Mouse (Mus musculus) cerebellum, adult 8-10 months (tissue): ENCODE results near the gene Bcl2l12.
A peak's percentile ranks its signal among the peaks of the same experiment; 100 is the strongest.

ENCODE experiments used
- DNase-seq: peaks from one replicate; pipeline ENCODE4 v3.0.0; 2022

The Bcl2l12 gene

DNA sequence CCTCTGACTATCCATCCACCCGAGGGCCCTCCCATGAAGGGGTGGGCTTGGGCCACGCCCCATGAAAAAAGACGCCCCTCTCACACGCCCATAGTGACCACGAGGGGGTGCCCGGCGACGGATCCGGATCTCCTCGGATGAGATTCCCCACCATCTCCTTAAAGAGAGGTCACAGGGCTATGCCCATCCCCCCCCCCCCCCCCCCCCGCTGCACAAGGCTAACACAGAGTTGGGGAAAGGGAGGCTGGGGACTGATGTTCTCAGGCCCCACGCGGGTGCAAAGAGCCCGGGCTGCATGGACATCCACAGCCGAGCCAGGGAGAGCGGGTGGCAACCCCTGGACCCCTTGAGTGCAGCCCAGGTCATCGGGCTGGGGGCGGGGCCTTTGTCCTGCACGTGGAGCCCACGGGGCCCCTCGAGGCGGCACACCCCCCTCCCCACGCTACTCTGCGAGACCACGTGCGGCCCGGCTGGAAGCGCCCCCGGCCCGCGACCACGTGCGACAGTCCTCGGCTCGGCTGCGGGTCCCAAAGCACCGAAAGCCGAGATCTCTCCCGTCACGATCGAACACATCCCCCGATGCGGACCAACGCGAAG is 12.8 kb downstream of the Bcl2l12 start:
- peak; percentile 64 for DNase-seq

DNA sequence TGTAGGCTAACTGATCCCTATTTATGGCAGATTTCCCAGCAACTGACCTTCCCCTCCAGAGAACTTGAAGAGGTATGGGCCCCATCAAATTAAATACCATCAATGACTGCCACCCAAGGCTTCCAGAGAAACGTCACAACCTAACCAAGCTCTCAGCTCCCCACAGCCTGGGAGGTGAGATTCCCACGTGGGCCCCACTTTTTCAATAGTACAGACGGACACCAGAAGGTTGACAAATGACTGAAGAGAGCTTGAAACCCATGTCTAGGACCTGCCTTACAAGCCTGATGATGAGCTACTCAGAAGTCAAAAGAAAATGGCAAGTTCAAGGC is 13.7 kb downstream of the Bcl2l12 start:
- no peak for DNase-seq

DNA sequence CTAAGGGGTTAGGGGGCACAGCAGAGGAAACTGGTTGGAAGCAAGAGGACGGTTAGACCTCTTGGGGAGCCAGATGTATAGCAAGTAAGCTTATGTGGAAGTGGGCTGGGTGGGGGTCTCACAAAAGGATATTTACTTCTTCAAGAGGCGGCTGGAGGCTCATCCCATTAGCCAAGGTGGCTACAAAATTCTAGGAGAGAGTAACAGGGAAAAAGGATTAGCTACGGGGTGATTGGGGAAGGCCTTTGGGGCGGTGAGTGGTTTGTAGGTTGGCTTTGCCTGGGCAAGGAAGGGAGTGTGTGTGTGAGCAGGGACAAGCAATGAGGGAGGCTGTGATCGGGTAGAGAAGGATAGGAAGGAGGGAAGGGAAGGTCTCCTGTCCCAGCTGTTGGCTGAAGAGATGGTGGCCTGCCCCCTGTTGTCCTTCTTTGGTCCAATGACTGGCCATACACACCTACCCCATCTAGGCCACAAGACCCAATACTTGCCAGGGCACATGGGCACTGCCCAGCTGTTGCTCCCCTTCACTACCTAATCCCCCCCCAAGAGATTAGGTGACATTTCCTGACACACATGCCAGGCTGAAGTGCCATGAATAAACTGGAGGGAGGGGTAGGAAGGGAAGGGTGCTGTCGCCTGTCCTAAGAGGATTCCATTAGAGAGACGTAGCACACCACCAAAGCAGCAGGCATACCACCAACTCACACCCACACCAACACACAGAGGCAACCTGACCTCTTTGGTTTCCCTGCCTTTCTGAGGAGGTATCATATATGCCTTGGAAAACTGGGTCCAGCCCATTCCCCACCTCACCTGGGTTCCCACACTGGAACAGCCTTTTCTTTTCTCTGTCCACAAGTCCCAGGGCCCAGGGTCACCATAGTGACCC is 14.3 kb downstream of the Bcl2l12 start:
- DNase-seq: no peak

DNA sequence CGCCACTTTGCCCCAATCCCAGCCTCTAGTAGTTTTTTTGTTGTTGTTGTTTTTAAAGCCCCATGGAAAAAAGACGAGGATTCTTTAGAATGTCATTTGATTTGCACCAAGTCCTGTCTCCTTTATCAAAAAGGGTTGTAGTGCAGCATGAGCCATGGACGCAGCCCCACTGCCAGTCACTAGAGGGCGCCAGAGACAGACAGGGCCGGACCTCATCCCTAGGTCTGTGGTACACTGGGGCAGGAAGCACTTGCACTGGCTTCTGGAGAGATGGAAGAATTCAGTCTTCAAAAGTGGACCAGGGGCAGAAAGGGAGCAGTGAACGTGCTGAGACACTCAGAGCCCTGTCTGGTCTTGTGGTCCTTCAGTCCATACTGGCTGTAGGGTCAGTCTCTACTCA is 15.4 kb downstream of the Bcl2l12 start:
- DNase-seq: peak; percentile 84

DNA sequence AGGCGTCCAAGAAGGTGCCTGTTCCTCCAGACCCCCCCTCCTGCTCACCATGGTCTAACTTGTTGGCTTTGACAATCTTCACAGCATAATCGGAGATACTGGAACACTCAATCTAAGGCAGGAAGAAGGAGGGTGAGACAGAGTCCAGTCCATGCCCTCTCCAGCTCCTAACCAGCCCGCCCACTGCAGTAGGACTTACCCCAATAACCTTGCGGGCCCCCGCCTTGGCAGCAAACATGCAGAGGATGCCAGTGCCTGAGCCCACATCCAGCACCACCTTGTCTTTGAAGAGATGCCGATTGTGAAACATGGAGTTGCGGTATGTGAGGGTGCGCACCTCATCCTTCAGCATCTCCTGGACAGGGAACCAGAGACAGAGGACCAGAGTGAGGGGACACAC is 17.0 kb downstream of the Bcl2l12 start:
- DNase-seq: no peak

DNA sequence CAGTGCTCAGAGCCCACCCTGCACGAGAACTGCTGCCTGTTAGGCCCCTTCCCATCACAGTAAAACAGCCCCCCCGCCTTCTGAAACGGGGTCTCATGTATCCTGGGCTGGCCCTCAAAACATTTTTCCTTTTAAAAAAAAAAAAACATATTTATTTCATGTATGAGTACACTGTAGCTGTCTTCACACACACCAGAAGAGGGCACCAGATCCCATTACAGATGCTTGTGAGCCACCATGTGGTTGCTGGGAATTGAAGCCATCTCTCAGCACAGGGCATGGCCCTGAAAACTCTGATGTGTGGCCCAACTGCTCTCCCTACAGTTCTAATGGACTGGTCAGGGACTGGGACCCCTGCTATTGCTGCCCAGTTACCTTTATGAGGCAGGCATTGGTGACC is 20.2 kb downstream of the Bcl2l12 start:
- no peak for DNase-seq

DNA sequence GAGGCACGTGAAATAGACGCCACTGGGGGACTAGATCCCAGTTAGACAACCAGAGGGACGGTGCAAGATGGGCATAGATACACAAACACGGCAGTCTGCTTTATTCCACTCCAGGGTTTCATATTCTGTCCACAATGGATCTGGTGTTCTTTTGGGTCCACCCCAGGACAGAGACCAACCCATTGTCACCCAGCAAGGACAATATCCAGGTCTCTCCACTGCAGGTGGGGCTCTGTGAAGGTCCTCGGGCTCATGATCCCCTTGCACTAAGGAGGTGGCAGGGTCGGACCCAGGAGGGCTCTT is 23.4 kb downstream of the Bcl2l12 start:
- no peak for DNase-seq

DNA sequence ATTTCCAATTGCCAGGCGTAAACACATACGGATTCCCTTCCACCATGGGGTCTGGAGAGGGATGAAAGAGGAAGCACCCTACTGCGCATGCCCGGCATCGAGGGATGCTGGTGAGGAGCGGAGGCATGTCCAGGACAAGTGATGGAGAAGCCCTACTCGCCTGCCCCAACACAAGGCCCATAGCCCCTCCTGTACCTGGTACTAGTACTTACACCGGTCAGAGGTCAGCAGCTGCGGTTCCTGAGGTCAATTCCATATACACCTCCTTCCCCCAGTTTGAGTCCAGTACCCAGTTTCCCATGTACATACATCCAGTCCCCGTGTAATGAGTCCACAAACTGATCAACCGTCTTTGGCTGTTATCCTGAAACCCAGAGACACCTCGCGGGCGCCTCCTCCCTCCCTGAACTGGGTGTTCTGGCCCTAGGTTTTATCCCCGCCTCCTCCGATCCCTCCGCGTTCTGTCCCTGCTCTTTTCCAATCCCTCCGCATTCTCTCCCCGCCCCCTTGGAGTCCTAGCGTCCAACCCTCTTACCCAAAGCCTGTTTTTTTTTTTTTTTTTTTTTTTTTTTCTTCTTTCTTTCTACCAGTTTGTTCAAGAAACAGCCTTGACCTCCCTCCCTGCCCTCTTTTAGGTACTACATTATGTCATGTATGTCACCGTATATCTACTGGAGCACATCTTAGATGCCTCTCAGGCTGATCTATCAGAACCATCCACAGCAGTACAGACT is 24.0 kb downstream of the Bcl2l12 start, which contains the start of gene Cpt1c:
TSS of gene Cpt1c (minus strand) at position 469 of the 734 bp plus-strand sequence.
- DNase-seq: peak; percentile 88

DNA sequence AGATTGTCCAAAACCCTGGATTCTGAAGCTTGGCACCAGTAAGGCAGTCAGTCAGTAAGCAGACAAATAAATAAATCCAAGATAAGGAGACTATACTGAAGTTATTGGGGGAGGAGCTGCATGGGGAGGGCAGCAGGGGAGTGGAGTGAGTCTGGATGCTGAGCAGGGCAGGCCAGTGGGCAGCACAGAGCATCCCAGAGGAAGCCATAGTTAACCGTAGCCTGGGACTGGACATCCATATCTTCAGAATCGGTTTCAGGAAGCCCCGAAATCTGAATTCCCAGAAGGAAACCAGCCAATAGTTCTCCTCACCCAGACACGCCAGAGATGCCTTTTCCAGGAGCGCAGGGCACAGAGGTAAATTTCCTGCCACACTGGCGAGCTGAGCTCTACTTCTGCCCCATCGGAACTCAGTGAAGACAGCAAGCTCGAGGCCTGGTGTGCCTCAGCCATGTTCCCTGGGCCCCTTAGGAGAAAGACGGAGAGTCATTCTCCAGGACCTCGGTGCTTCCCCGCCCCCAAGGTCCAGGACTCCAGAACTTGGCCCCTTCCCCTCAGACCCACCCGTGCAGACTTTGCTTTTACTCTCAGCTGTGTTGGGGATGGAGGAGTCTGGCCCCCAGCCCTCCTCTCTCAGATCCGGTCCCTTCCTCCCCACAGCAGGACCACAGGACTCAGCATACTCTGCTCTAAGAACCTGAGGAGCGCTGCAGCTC is 24.9 kb downstream of the Bcl2l12 start:
- no peak for DNase-seq

DNA sequence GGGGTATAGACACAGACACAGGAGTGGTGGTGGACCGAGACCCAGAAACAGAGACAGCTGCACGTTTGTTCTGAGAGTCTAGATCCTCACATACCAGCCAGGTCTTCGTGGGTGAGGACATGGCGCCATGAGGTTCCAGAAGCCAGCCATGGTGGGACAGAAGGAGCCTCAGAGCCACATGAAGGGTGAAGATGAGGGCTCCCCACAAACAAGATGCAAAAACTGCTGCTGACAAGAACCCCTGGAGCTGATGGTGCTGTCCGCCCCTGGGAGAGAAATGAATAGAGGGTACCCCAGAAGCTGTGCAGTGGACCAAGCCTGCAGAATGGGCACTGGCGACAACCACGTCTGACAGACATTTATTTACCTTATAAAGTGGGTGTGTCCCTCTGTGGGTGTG is 27.4 kb downstream of the Bcl2l12 start:
- DNase-seq: no peak

DNA sequence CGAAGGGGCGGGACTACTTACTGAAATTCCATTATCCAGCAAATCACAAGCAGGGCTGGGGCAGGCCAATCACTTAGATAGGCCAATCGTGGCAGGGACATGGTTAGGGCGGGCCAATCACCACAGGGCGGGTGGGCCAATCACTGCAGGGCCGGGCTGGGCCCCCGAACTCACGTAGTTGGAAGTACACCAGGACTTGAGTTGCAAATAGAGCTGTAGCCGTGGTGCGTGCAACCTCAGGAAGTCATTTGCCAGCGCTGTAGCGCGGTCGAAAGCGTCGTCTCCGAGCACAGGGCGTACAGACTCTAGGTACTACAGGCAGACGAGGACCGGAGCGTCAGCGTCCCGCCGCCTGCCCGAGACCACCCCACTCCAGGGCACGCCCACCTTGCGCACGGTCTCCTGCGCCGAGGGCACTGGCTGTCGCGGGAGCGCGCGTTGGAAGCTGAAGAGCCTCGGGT is 28.3 kb downstream of the Bcl2l12 start:
- DNase-seq: peak; percentile 76

DNA sequence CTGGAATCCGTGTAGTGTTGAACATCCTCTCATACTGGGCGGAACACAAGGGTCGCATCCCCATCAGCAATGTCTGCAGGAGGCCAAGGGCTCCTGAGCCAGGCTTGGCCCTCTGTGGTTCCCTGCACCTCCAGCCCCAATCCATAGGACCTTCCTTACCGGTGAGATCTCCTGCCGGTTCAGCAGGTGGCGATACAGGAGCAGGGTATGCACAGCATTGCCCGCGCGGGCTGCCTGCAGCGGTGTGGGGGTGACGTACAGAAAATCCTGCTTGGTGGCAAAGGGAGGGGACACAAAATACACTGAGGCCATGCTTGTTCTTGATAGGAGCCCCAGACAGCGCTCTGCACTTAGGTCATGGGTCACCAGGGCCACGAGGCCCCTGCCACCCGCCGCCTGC is 31.9 kb downstream of the Bcl2l12 start:
- DNase-seq: peak; percentile 7

DNA sequence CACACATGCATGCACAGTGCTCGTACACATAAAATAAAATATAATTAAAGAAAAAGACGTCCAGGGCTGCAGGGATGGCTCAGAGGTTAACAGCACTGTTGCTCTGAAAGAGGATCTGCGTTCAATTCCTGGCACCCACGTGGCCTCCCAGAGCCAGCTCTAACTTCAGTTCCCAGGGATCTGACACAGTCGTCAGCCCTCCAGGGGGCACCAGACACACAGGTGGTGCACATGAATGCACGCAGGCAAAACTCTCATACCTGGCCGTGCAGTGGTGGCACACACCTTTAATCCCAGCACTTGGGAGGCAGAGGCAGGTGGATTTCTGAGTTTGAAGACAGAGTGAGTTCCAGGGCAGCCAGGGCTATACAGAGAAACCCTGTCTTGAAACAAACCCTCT is 32.5 kb downstream of the Bcl2l12 start:
- DNase-seq: peak; percentile 8

DNA sequence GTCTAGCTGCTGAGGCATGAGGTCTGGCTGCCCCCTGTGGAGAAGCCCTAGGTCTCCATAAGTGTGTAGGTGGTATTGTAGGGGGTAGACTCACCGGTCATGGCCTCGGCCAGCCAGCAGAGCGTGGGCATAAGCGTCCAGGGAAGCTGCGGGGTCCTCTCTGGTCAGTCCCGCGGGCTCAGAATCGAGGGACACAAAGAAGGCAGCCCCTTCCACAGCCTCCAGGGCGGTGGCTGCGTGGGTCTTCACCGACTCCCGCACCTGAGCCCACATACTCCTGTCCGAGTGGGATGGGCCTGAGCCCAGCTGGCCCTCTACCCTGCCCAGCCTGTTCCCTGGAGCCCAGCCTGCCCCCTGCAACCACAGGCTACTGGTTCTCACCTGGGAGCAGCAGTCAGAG is 33.5 kb downstream of the Bcl2l12 start:
- peak; percentile 10 for DNase-seq

DNA sequence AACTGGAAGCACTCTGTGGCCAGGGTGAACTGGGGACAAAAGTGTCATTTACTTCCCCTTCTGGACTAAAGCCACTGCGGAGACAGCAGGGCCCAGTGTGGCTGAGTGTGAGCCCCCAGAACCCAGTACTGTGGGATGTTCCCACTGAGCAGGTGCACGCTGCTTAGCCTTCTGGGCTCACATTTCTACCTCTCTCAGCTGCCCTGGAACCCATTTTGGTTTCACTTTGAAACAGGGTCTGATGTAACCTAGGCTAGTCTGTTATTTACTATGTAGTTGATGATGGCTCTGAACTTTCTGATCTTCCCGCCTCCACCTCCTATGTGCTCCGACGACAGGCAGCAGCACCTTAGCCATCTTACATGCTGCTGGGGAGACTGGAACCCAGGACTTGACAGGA is 35.7 kb downstream of the Bcl2l12 start:
- no peak for DNase-seq

DNA sequence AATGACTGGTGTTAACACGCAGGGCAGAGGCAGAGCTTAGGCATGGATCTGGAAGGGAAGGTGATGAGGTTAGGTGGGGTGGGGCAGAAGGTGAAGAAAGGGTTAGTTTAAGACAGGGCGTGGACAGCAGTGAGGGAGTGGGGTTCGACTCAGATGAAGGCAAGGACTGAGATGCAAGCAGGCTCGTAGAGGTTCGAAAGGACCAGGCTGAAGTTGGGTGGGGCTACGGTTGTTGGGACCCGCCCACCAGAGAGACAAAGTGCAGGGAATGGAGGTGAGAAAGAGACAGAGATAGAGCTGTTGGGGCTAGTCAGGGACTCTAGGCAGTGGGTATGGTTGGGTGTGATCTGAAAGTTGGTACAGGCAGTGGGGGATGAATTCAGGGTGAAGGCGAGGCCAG is 36.2 kb downstream of the Bcl2l12 start:
- no peak for DNase-seq

DNA sequence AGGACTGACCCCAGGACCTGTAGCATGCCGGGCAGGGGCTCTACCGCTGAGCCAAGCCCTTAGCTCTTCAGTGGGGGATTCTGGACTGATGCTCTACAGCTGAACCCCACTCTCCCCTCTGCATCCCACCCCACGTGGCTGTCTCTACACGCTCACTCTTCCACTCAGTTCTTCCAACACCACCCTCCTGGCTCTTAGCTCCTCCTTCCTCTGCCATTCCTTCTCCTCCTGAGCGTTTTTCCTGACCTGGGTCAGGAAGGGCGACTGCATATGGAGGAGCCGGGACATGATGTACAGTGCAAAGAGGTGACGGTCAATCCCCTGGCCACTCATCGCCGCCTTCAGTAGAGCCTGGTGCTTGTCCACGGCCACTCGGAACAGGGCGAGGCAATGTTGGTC is 38.0 kb downstream of the Bcl2l12 start:
- no peak for DNase-seq

DNA sequence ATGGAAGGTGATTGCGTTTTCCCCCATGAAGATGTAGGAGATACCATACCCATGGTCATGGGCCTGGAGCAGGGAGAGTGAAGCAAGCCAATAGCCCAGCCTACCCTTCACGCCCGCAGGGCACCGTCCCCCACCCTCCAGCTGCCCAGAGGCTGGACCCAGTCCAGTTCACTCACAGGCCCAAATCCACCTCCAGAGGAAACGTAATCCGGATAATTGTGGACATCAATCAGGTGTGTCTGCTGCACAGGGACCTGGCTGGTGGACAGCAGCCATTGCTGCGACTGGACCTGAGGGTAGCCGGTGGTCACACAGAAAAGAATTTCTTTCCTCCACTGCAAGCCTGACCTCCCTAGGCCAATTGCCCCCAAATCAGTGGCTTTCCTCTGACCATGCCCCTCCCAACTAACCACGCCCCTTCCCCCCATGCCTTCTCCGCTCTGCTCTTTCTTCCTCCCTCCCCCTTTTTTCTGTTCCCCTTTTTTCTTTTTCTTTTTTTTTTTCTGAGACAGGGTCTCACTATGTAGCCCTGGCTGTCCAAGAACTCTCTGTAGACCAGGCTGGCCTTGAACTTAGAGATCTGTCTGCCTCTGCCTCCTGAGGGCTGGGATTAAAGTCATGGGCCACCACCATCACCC is 38.5 kb downstream of the Bcl2l12 start:
- no peak for DNase-seq

DNA sequence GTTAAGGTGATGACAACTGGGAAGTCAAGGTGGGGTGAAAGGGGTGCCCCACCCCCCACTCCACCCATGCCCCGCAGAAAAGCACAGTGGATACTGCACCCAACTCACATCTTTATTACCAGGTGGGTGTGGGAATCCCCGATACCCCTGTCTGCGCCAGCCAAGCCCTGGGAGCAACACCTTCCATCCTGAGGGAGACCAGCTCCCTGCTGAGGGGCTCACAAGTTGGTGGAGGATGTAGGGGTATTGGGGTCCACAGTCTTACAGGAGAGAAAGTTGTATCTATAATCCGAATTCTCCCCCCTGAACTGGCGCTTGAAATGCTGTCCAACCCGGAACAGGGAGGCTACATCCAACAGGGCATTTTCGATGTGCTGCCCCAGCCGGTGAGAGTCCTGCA is 39.2 kb downstream of the Bcl2l12 start:
- DNase-seq: no peak

DNA sequence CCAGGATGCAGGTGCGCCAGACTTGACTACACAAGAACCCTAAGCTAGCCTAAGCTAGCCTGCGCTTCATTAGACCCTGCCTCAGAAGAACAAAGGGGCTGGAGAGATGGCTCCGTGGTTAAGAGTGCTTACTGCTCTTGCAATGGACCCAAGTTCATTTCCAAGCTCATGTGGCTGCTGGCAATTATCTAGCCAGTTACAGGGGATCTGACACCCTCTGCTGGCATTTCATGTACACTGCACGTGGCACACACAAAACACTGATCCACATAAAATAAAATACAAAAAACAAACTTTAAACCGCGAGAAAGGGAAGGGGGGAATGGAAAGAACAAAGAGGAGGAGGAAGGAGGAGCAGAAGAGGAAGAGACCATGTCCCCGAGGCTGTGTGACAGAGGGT is 40.3 kb downstream of the Bcl2l12 start:
- DNase-seq: no peak

DNA sequence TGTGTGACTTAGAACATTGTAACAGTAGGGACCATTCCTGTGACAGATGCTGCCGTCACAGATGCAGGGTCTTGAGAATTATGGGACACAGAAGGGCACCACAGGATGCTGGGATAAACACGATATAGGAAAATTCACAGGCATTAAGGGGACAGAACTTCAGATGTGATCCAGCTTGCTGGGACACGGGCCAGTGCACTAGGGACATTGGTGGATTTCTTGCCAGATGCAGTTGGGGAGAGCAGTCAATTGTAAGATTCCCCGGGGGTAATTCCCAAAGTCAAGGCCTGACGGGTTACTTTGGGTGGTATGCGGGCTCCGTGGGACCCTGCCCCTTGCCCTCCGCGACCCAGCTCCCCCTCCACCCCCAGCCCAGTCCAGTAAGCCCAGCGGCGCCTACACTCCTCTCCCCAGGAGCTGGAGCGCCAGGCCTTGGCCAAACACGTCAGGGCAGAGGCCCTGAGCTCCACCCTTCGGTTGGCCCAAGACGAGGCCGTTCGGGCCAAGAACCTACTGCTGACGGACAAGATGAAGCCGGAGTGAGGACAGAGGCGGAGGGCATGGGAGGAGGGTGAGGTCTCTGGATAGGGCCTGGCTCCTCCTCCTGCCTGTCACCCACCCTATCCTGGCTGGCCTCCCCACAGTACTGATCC is 41.2 kb downstream of the Bcl2l12 start:
- DNase-seq: no peak

DNA sequence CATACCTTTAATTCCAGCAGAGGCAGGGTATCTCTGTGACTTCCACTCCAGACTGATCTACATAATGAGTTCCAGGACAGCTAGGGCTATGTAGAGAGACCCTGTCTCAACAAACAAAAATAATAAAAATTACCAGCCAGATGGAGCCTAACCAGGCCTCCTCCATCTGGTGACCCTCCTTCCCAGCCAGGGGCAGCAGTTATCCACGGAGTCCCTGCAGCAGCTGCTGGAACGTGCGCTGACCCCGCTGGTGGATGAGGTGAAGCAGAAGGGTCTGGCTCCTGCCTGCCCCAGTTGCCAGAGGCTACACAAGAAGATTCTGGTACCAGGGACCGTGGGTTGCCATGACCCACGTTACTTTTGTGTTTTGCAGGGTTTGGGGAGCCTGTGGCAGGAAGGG is 42.2 kb downstream of the Bcl2l12 start:
- DNase-seq: no peak
